Mouse (Mus musculus): ENCODE measurements around the gene Abcb5. TPM values are rescaled to one million over a fixed set of nuclear protein-coding genes. Genes with fewer than 3 reads are reported as not detected.
A peak's percentile ranks its signal among the peaks of the same experiment; 100 is the strongest.

Abcb5 gene
- polyA plus RNA-seq, 1 experiment from 2014 or later = not detected

DNA sequence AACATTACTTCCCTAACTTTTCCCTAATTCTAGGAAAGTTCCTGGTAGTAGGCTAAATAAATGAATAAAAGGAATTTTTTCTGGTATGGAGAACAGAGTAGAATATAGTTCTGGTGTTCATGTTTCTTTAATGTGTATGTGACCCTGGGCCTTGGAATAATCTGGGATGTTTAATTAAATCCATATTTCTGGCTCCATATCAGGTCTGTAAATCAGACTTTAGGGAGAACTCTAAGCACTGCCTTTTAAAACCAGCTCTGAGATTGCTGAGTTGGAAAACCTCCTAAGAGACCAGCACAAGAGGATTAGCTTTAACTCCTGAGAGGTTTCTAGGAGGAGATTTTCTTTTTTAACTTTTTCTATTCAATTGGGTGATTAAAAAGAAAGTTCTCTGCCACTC lies 83.4 kb downstream of the Abcb5 start:
- ATAC-seq (ENCODE audit: borderline replicate concordance, extremely low read depth, low FRiP score, low TSS enrichment) = no peak

DNA sequence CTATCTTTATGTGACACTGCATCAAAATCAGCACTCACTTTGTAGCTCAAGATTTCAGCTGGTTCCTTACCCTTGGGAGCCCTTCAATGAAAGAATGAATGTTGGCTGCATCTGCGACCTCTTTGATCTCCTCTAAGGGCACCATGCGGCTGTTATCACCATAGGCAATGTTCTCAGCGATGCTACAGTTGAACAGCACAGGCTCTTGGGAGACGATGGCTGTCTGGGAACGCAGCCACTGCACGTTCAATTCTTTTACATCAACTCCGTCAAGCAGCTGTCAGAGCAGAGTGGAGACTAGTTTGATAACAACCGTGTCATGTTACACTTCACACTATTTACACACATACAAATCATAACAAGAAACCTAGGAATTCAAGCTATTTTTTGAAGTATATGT lies 93.5 kb downstream of the Abcb5 start:
- H3K4me3 ChIP-seq = no peak overlapping the region
- 20% methylated on average over 8 of the region's 8 CpGs for WGBS
- no peak overlapping the region for H3K9ac ChIP-seq
- ATAC-seq (ENCODE audit: borderline replicate concordance, extremely low read depth, low FRiP score, low TSS enrichment) = no peak
- H3K27me3 ChIP-seq = no peaks in the 10 kb centered on the region
- no peak overlapping the region for H3K27ac ChIP-seq
- no peaks in the 10 kb centered on the region for H3K4me1 ChIP-seq
- H3K4me2 ChIP-seq = no peak overlapping the region
- no peaks in the 10 kb centered on the region for H3K36me3 ChIP-seq
- no peaks in the 10 kb centered on the region for H3K9me3 ChIP-seq

More for the DNA sequence above, 83.4 kb downstream of the Abcb5 start:
- Histone ChIP-seq H3K27ac (no peak overlapping the region), H3K4me2 (no peak overlapping the region), H3K9ac (no peak overlapping the region), H3K36me3 (no peaks in the 10 kb centered on the region), H3K4me1 (no peaks in the 10 kb centered on the region), H3K4me3 (no peak overlapping the region), H3K9me3 (no peaks in the 10 kb centered on the region), H3K27me3 (no peaks in the 10 kb centered on the region)

DNA sequence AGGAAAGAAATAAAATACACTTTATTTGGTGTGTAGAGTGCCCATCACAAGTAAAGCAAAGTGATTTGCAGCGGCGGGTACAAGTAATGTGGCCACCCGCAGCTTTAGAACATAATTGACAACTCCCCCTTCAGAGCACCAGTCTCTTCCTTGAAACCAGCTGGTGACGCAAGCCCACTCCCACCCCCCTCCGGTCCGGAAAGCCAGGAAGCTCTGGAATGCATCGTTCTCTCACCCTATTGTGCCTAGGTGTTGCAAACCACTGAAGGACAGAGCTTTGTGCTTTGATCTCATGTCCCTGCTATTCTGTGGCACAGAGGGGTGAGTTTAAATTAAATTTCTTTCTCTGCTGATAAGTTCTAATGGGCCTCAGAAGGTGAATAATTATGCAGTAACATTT lies 110.1 kb downstream of the Abcb5 start:
- Histone ChIP-seq H3K4me2 (no peak overlapping the region), H3K4me1 (peaks cover 7% of the 10 kb centered on the region), H3K4me3 (no peak overlapping the region), H3K36me3 (no peaks in the 10 kb centered on the region), H3K9me3 (no peaks in the 10 kb centered on the region), H3K27ac (no peak overlapping the region), H3K9ac (no peak overlapping the region), H3K27me3 (peaks cover 57% of the 10 kb centered on the region)
- 2% methylated on average over 7 of the region's 7 CpGs for WGBS
- no peak for ATAC-seq (ENCODE audit: borderline replicate concordance, extremely low read depth, low FRiP score, low TSS enrichment)

DNA sequence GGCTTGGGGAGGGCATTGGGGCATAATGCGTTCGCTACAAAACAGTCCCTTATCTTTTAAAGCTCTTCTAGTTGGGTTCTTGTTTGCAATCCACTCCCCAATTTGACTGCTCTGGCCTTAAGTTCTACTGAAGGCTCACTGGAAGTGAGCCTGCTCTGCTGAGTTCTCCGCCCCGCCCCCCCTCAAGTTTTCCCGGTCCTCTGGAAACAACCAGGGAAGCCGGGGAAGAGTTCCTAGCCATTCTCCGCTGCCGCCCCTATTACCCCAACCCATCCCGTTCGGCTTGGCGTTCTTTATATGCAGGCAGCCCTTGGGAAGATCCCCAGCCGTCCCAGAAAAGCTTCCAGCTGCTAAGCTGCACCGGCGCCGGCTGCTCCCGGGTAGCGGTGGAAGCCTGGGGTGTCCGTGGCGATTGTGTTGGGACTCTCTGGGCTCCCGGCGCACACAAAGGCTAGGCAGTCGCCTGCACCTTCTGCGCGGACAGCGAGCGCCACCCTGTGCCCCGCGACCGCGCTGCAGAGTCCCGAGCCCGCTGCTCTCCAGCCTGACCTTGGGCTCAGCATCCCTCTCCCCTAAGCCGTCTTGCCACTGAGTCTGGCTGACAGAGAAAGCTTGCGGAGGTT lies 111.3 kb downstream of the Abcb5 start:
- Histone ChIP-seq H3K9me3 (no peaks in the 10 kb centered on the region), H3K9ac (peak overlapping the region; percentile 23; the same call in 1 of the 2 replicates), H3K27ac (no peak overlapping the region), H3K27me3 (peaks cover 68% of the 10 kb centered on the region), H3K4me3 (peak overlapping the region; percentile 45), H3K4me1 (peaks cover 7% of the 10 kb centered on the region), H3K4me2 (peak overlapping the region; percentile 79), H3K36me3 (no peaks in the 10 kb centered on the region)
- WGBS = under 1% methylated on average over 34 of the region's 34 CpGs
- ATAC-seq (ENCODE audit: borderline replicate concordance, extremely low read depth, low FRiP score, low TSS enrichment) = peak; percentile 98

- H3K9ac ChIP-seq = no peak overlapping the region
These were observed 111.8 kb downstream of the Abcb5 start for GRCm38 (mm10) chr12:118854401-118854800.

GRCm38 (mm10) chr12:118853331-118853730 lies 112.9 kb downstream of the Abcb5 start:
- H3K27ac ChIP-seq = no peak overlapping the region
- ATAC-seq (ENCODE audit: borderline replicate concordance, extremely low read depth, low FRiP score, low TSS enrichment) = no peak
- H3K9me3 ChIP-seq = no peaks in the 10 kb centered on the region
- H3K4me3 ChIP-seq = no peak overlapping the region
- no peak overlapping the region for H3K9ac ChIP-seq
- peaks cover 20% of the 10 kb centered on the region for H3K4me1 ChIP-seq
- 3% methylated on average over 3 of the region's 3 CpGs for WGBS
- H3K36me3 ChIP-seq = no peaks in the 10 kb centered on the region
- peaks cover 84% of the 10 kb centered on the region for H3K27me3 ChIP-seq
- H3K4me2 ChIP-seq = no peak overlapping the region

More at GRCm38 (mm10) chr12:118854401-118854800, 111.8 kb downstream of the Abcb5 start:
- Histone ChIP-seq H3K9me3 (no peaks in the 10 kb centered on the region), H3K27me3 (peaks cover 73% of the 10 kb centered on the region), H3K4me1 (peaks cover 9% of the 10 kb centered on the region), H3K36me3 (no peaks in the 10 kb centered on the region), H3K27ac (no peak overlapping the region), H3K4me3 (peak overlapping the region; percentile 45), H3K4me2 (peak overlapping the region; percentile 79)
- under 1% methylated on average over 10 of the region's 10 CpGs for WGBS
- no peak for ATAC-seq (ENCODE audit: borderline replicate concordance, extremely low read depth, low FRiP score, low TSS enrichment)

DNA sequence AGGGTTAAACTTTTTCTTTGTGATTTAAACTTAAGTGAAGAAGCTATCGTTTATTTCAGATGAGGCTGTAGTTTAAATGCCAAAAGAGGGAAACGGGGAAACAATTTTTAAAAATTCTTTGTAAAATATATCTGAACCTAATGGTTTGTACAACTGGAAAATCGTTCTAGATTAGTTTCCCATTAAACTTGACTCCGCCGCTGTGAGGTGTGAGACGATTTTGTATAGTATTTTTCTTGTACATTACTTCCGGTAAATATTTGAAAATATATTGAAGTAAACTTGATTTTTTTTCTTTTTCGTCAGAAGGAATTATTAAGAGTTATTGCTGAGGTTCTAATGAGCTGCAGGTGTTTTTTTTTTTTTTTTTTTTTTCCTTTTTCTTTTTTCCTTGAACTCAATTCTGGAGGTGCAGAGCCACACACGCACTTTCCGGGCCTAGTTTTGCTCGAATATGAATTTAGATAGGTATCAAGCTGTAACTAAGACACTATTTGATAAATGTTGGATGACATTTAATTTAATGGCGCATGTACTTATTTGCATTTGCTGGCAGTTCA lies 115.3 kb downstream of the Abcb5 start:
- Histone ChIP-seq H3K4me2 (no peak overlapping the region), H3K4me3 (no peak overlapping the region), H3K36me3 (no peaks in the 10 kb centered on the region), H3K27ac (no peak overlapping the region), H3K27me3 (peaks cover 92% of the 10 kb centered on the region), H3K4me1 (peaks cover 31% of the 10 kb centered on the region), H3K9me3 (no peaks in the 10 kb centered on the region), H3K9ac (no peak overlapping the region)
- 28% methylated on average over 12 of the region's 12 CpGs for WGBS
- no peak for ATAC-seq (ENCODE audit: borderline replicate concordance, extremely low read depth, low FRiP score, low TSS enrichment)

GRCm38 (mm10) chr12:118849996-118850395 lies 116.2 kb downstream of the Abcb5 start:
- H3K4me1 ChIP-seq = peaks cover 31% of the 10 kb centered on the region
- no peak for ATAC-seq (ENCODE audit: borderline replicate concordance, extremely low read depth, low FRiP score, low TSS enrichment)
- no peak overlapping the region for H3K4me3 ChIP-seq
- no peaks in the 10 kb centered on the region for H3K36me3 ChIP-seq
- H3K27me3 ChIP-seq = peaks cover 93% of the 10 kb centered on the region
- H3K9me3 ChIP-seq = no peaks in the 10 kb centered on the region
- H3K4me2 ChIP-seq = no peak overlapping the region
- no peak overlapping the region for H3K27ac ChIP-seq
- WGBS = 0% methylated on average over 11 of the region's 11 CpGs
- H3K9ac ChIP-seq = no peak overlapping the region

GRCm38 (mm10) chr12:118849203-118849861 lies 116.9 kb downstream of the Abcb5 start:
- peak; percentile 52 for ATAC-seq (ENCODE audit: borderline replicate concordance, extremely low read depth, low FRiP score, low TSS enrichment)
- H3K4me1 ChIP-seq = peaks cover 24% of the 10 kb centered on the region
- no peaks in the 10 kb centered on the region for H3K36me3 ChIP-seq
- no peaks in the 10 kb centered on the region for H3K9me3 ChIP-seq
- H3K27me3 ChIP-seq = peaks cover 93% of the 10 kb centered on the region
- H3K4me2 ChIP-seq = peak overlapping the region; percentile 87
- WGBS = under 1% methylated on average over 78 of the region's 78 CpGs
- no peak overlapping the region for H3K9ac ChIP-seq
- peak overlapping the region; percentile 17 for H3K4me3 ChIP-seq
- H3K27ac ChIP-seq = no peak overlapping the region

DNA sequence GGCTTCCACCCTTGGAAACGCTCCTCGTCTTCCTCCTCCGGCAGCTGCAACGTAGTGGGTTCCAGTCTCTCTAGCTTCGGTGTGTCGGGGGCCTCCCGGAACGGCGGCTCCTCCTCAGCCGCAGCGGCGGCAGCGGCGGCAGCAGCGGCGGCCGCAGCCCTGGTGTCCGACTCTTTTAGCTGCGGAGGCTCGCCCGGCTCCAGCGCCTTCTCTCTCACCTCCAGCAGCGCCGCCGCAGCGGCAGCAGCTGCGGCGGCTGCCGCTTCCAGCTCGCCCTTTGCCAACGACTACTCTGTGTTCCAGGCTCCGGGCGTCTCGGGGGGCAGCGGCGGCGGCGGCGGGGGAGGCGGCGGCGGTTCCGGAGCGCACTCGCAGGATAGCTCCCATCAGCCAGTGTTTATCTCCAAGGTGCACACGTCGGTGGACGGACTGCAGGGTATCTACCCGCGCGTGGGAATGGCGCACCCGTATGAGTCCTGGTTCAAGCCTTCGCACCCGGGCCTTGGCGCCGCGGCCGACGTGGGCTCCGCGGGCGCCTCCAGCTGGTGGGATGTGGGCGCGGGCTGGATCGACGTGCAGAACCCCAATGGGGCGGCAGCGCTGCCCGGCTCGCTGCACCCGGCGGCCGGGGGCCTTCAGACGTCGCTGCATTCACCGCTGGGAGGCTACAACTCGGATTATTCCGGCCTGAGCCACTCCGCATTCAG lies 117.6 kb downstream of the Abcb5 start:
- ATAC-seq (ENCODE audit: borderline replicate concordance, extremely low read depth, low FRiP score, low TSS enrichment) = peak; percentile 35
- Histone ChIP-seq H3K36me3 (no peaks in the 10 kb centered on the region), H3K27ac (no peak overlapping the region), H3K9ac (no peak overlapping the region), H3K4me1 (peaks cover 24% of the 10 kb centered on the region), H3K4me3 (peak overlapping the region; percentile 17), H3K9me3 (no peaks in the 10 kb centered on the region), H3K4me2 (peak overlapping the region; percentile 87), H3K27me3 (peaks cover 93% of the 10 kb centered on the region)
- under 1% methylated on average over 80 of the region's 80 CpGs for WGBS

- peak overlapping the region; percentile 87 for H3K4me2 ChIP-seq
- no peak for ATAC-seq (ENCODE audit: borderline replicate concordance, extremely low read depth, low FRiP score, low TSS enrichment)
- no peaks in the 10 kb centered on the region for H3K9me3 ChIP-seq
- H3K36me3 ChIP-seq = no peaks in the 10 kb centered on the region
- peak overlapping the region; percentile 17 for H3K4me3 ChIP-seq
- no peak overlapping the region for H3K27ac ChIP-seq
- 4% methylated on average over 22 of the region's 23 CpGs for WGBS
- H3K27me3 ChIP-seq = peaks cover 93% of the 10 kb centered on the region
- no peak overlapping the region for H3K9ac ChIP-seq
- H3K4me1 ChIP-seq = peaks cover 24% of the 10 kb centered on the region
These were observed 118.2 kb downstream of the Abcb5 start for GRCm38 (mm10) chr12:118847861-118848495.
